Mouse (Mus musculus) embryonic fibroblast, embryonic 13.5 days (primary cell): ENCODE results near the gene Mterf1a. TPM values are rescaled to one million over a fixed set of nuclear protein-coding genes. Genes with fewer than 3 reads are reported as not detected.
"Not testable (repeated sequence)": the region's sequence is repeated elsewhere in the genome, so short reads cannot be mapped to it uniquely, and the experiment has no call there.

Experiments used
- H3K27ac ChIP-seq: 2 replicates; pipeline ENCODE4 v1.5.1; 2012; ENCODE audit warnings: low read length, control low read depth, inconsistent platforms; ENCODE audit not compliant: insufficient read depth
- H3K4me1 ChIP-seq: 2 replicates; pipeline ENCODE4 v1.6.1; 2011; ENCODE audit warnings: low read length; ENCODE audit not compliant: control insufficient read depth, insufficient read depth
- H3K4me3 ChIP-seq: 2 replicates; pipeline ENCODE4 v1.5.1; 2011; ENCODE audit warnings: mild to moderate bottlenecking, control low read depth, low read length; ENCODE audit not compliant: insufficient read depth
- CTCF ChIP-seq: IDR thresholded peaks from 2 replicates; pipeline ENCODE4 v1.5.1; 2011; ENCODE audit warnings: mild to moderate bottlenecking, control low read depth, low read length, moderate library complexity, borderline replicate concordance; ENCODE audit not compliant: insufficient read depth
- POLR2A ChIP-seq: IDR thresholded peaks from 2 replicates; pipeline ENCODE4 v1.6.1; 2011; ENCODE audit warnings: low read depth, mild to moderate bottlenecking, control low read depth, low read length, moderate library complexity
- polyA plus RNA-seq: library from polyadenylated mRNA; stranded (reverse); fragments of >200 nt; gene quantifications from 2 replicates; pipeline ENCODE4 v1.2.4, GENCODE M21; 2011; ENCODE audit warnings: low read depth; ENCODE audit not compliant: missing spikeins, insufficient read length

Gene Mterf1a
- polyA plus RNA-seq, 1 experiment: 6.4 TPM

DNA sequence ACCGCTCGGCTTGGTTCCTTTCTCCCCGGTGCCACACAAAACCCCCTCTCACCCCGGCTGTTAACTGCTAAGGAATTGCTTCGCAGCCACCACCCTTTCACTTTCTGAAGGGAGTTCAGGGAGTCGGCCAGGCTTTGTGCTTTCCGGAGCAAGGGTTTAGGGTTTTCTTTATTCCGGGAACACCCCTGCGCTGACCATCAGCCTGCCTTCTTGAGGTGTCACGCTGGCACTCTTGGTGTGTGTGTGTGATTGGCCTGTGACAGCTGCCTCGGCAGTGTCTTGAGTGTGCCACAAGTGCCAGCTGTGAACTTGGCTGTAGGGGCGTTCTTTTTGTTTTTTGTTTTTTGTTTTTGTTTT, 34.9 kb upstream of the Mterf1a start:
- no peaks in the 10 kb centered on the region for H3K4me1 ChIP-seq
- H3K27ac ChIP-seq: no peak overlapping the region
- TF ChIP-seq CTCF (no peak), POLR2A (no peak; the same call in 1 of the 2 replicates)
- peak overlapping the region; percentile 72 for H3K4me3 ChIP-seq

DNA sequence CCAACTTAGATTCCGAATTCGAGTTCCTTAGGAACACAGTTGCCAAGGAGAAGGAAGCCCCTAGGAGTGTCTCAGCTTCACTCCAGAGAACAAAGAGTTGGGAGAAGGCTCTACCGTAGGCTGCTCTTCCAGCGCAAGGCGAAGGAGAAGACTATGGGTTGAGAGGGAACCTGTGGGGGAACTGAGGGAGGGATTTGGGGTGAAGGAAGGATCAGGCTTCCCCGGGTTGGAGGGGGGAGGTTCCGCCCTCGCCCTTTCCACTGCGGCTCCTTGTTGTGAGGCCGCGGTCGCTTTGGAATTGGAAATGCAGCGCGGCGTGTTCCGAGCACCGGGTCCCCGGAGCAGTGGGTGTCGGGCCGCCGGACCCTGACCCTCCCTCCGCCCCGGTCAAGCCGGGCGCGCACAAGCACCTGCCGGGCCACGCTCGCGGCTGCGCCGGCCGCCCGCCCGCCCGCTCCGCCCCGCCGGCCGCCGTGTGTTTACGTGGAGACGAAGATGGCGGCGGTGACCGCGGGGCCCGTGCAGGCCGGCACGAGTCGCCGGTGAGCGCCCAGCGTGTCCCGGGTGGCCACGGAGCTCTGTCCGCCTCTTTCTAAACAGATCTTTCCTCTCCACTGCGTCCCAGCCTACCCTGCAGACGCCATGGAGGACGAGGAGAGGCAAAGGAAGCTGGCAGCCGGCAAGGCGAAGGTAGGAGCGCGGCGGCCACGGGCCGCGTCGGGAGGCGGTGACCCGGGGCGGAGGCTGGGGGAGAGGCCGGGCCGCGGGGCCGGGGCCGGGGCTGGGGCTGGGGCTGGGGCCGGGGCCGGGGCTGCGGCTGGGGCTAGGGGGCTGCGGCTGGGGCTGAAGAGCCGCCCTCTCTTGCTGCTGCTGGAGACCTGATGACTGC, 34.3 kb upstream of the Mterf1a start, which contains the start of gene Akap9:
Gene Akap9, plus strand, starts transcription at position 254 of the 889 bp plus-strand sequence.
- Histone ChIP-seq H3K4me1 (no peaks in the 10 kb centered on the region), H3K27ac (0 out of 2 replicates have a peak within 1 kb of the TSS, but pooled peaks have one; percentile 39), H3K4me3 (peak within 1 kb of the TSS; percentile 72)
- TF ChIP-seq CTCF (no peak), POLR2A (peak; percentile 81)

DNA sequence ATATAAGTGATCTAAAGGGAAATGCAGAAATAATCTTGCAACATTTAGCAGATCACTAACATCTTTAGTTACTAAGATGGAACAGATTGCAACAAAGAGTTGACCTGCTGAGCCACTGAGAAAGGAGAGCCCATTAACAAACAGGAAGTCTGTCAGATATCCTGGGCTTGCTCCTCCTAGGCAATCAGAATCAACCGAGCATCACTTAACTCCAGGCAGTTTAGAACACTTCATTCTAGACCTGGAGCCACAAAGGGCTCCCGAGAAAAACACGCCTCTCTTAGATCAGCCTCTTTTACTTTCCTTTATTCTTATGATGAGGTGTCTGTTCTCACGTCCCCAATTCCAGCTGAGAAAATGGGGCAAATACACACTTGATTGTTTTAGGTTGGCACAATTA, 32.9 kb upstream of the Mterf1a start:
- no peaks in the 10 kb centered on the region for H3K4me1 ChIP-seq
- H3K4me3 ChIP-seq: no peak overlapping the region
- no peak for TF ChIP-seq CTCF
- no peak for TF ChIP-seq POLR2A
- no peak overlapping the region for H3K27ac ChIP-seq

DNA sequence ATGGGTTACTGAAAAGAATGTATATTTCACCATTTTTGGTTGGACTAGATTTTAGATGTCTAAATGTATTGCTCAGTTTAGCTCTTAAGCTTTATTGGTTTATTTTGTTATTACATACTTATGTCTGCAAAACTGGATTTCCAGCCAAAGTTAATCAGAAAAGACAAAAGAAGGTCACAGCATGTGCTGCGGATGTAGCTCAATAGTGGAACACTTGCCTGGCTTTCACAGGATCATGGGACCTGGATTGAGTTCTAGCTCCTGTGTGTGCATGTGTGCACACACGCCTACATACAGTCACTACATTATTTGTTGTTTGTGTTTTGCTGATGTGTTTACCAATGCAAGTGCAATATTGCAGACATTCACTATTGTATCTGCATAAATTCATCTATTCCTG, 28.6 kb upstream of the Mterf1a start:
- H3K4me1 ChIP-seq: no peaks in the 10 kb centered on the region
- H3K27ac ChIP-seq: no peak overlapping the region
- H3K4me3 ChIP-seq: no peak overlapping the region
- TF ChIP-seq CTCF (no peak), POLR2A (no peak)

DNA sequence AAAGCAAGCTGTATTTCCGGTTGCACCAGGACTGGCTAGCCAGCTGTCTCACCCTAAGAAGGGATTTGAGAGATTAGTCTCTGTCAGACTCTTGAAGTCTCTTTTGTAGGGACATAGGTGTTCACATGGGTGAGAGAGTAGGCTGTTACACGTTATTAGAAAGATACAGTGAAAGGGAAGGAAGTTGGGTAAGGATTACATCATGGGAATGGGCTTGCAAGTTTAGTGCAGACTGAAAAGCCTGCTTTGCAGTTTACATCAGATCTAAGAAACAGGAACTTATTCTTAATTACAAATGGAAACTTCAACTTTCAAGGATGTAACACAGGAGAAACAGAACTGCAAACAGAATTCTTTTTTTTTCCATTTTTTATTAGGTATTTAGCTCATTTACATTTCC, 11.7 kb upstream of the Mterf1a start:
- no peak overlapping the region for H3K4me3 ChIP-seq
- no peak overlapping the region for H3K27ac ChIP-seq
- H3K4me1 ChIP-seq: no peaks in the 10 kb centered on the region
- TF ChIP-seq CTCF (no peak), POLR2A (no peak)

DNA sequence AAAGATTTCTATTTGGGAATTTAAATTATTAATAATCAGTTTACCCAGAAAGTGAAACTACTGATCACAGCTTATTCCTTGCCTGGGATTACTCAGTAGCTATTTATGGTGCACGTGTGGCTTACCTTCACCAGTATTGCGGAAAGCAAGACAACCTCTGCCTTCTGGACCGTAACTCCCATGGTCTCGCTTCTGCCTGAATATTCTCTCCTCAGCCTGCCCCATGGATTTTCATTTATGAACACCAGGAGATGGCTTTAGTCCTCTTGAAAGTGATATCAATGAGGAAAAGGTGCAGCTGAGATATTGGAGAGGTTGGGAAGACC, 524 bp upstream of the Mterf1a start:
- not testable (repeated sequence) for H3K27ac ChIP-seq, H3K4me3 ChIP-seq, H3K4me1 ChIP-seq

DNA sequence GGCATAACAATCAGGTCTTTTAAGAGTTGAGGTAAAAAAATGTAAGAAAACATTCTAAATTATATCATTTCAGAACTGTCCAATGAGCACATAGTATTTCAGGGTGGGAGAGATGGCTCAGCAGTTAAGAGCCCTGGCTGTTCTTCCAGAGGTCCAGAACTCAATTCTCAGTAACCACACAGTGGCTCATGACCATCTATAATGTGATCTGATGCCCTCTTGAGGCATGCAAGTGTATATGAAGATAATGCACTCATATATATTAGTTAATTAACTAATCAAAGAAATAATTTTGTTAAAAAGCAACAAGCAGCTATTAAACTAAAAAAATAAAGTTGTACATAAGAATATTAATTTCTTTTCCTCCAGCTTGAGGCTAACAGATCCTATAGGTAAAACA, 4.5 kb downstream of the Mterf1a start:
- Histone ChIP-seq H3K4me1 (no peaks in the 10 kb centered on the region), H3K4me3 (no peak overlapping the region), H3K27ac (no peak overlapping the region)
- TF ChIP-seq CTCF (no peak), POLR2A (no peak)

DNA sequence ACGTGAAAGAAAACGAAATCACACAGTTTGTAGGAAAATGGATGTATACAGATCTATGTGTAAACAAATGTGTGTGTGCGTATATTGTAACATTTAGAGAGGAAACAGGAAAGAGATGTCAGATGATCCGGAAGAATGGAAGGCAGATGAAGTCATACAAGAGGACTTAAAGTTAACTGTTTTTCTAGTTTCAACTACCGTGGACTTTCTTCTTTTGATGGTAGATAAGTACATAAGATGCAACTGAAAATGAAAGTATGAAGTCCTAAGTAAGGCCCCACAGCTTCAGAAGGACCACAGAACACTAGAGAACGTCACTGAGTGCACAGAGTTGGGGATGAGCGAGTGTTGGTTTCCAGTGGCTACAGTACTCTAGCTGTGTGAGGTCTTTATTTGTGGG, 6.9 kb downstream of the Mterf1a start:
- H3K4me3 ChIP-seq, H3K27ac ChIP-seq, H3K4me1 ChIP-seq: not testable (repeated sequence)

DNA sequence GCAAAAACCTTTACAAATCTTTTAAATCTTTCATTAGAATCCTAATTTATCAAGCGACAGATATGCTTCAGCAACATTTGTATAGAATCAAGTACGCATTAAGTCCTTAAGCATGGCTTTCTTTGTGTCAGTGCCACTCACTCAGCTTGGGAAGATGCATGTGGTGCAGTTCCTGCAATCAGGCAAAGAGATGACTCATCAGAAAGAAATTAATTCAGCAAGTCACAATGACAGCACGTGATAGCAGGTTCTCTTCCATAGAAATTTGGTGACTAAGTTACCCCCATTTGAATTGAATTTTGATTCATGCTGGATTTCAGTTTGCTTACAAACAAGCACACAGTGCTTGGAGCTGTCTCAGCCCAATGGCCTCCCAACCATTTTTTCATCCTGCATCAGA, 20.2 kb downstream of the Mterf1a start:
- no peak overlapping the region for H3K27ac ChIP-seq
- H3K4me3 ChIP-seq: no peak overlapping the region
- TF ChIP-seq CTCF: no peak
- TF ChIP-seq POLR2A: no peak
- no peaks in the 10 kb centered on the region for H3K4me1 ChIP-seq

DNA sequence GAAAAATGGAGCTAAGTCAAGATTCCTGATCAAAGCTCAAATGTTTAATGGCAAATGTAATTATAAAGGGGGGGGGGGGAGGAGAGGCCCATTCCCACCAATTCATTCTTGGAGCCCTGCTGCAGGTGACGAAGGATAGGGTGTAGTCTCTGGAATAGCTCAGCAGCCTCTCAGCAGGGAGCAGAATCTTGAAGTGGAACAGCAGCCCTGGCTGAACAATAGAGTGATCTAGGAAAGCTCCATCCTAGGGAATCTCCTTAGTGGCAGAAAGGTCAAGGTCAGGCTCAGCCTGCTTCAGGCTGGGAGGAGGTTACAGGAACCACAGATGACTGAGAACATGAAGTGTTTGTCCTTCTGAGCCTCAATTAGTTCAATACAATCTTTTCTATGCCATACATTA, 21.4 kb downstream of the Mterf1a start:
- Histone ChIP-seq H3K4me1 (no peaks in the 10 kb centered on the region), H3K27ac (no peak overlapping the region), H3K4me3 (no peak overlapping the region)
- TF ChIP-seq POLR2A (no peak), CTCF (no peak)

DNA sequence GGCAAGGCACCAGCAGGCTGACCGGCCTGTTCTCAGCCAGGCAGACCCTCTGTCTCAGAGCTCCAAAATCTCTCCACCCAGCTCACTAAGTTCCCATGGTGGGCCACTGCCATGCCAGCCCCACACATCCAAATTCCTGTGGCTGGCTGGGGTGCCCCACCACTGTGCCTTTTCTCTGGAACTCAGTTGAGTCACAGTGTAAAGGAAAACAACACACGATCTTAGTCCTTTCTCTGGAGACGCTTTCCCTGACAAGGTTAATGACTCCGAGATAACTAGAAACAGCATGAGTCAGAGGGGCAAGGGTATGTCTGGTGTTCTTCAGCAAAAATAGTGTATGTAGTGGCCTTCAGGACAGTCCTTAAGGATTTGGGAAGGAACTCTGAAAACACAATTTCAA, 23.6 kb downstream of the Mterf1a start:
- H3K27ac ChIP-seq: no peak overlapping the region
- no peak overlapping the region for H3K4me3 ChIP-seq
- no peaks in the 10 kb centered on the region for H3K4me1 ChIP-seq
- TF ChIP-seq CTCF (no peak), POLR2A (no peak)
